Mouse (Mus musculus) natural killer cell, adult 2 months (primary cell): ENCODE measurements around the gene Agmo.

Source experiments
- DNase-seq, 2 experiments: peaks; one replicate each; pipeline ENCODE4 v3.0.0; 2022; ENCODE audit warnings: low spot score in 2 of 2

Gene Agmo

DNA sequence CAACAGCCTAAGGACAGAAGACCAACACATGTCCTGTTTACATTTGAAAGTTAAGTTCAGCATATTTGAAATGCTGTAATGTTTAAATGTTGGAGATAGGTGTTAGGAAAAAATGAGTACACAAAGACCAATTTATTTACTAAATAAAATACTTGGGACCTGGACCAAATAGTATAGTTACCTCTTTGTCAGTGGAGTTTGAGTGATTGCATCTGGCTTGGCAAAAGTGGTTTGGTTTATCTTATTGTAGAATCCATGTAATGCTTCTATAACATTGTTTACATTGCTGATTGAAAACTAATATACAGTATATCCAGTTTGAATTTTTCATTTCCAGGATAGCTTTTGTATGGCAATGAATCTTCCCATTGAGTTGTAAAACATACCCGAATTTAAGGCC is 193.0 kb downstream of the Agmo start:
- no peak for DNase-seq

DNA sequence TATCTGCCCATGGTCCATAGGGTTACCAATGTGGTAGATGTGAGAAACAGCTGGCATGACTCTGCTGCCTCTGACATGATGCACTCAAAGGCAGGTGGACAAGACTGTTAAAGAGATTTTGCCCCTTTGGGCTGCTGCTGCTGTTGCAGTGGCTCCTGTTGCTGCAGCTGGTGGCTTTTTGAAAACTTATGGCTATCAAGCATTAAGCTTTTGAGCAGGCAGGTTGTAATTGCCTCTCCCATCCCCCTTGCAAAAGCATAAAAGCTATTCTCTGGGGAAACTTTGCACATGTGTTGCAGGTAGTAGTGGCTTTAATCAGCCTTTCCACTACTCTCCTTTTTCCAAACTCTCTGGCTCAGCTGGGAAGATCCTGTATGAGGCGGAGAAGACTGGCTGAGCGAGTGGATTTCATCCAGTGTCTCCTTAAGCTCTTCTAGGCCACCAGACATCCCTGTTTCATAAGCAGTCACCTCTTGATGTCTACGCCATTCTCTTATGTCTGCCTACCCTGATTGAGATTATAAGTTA is 201.1 kb downstream of the Agmo start:
- no peak for DNase-seq

DNA sequence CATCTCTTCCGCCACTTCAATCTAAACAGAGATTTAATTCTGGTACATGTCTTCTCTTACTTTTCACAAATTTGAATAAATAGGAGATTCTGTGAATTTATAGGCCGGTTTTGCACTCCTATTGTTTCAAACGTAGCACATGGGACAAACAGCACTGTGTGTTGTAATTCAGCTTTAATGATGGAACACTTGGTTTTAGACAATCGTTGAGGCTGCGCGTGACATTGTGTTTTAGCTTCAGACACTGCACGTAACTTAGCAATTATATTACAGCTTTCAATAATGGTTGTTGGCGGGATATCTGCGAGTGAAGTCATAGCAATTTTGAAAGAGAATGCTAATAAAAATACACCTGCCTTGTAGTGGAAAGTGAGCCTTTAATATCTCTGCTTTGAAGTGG is 203.8 kb downstream of the Agmo start:
- no peak for DNase-seq

DNA sequence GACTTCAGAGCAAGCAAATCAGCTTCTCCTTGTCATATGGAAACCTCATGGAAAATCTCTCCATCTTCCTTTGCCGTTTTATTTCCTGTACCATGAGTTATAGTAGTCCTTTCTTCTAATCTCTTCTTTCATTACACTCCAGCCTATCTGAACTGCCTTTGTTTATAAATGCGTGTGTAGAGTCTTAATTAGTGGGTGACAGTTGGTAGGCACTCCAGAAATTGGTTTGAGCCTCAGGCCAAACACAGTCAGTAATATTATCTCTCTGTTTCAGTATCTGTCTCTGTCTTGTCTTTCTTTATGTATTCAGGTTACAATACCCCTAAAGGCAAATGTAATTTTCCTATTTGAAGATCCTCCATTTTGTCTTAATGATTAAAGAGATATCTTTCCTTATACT is 208.2 kb downstream of the Agmo start:
- DNase-seq, result no peak

DNA sequence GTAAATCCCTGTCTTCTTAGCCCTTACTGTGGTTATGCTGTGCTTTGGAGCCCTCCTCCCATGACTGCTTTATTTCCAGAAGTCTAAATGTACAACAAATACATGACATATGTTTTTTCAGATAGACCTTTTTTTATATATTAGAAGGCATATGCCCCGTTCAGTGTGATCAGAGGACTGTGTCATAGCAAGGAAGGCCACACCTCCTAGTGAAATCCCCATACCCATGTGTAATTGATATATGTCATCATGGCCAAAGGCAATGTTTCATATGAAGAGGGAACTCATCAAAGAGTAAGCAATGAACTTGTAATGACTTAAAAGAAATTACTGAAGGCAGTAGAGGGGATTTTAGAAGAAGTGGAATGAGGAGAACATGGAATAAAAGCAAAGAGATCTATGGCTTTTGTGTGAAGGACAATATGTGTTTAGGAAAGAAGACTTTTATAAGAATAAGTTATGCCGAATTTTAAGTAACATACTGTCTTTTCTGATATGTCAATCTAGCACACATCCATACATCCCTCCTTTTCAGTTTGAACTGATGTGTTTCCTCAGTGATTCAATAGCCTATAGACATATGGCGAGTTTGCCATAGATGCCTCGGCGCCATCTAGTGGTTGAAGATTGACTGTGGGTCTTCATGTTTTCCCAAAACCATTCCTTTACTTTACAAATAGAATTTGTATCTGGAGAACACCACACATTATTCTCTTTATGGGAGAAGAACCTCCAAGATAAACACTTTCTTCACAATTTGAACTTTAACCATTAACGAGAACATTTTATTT is 209.1 kb downstream of the Agmo start:
- no peak for DNase-seq

DNA sequence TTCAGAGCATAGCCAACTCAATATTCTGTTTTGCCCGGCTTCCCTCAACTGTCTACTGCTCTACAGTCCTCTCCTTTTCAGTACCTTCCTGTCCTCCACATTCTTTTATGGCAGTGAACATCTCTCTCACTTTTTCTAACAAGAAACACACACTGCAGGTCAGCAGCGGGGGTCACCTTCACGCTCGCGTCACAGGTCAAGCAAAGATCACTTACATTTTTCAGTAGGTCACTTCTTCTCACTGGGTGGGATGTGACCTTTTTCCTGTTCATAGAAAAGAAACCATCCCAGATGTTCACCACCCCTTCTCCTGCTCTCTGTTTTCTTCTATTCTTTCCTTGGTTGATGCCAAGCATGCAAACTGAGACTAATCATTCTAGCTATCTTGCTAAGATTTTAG is 230.2 kb downstream of the Agmo start:
- DNase-seq, result no peak

DNA sequence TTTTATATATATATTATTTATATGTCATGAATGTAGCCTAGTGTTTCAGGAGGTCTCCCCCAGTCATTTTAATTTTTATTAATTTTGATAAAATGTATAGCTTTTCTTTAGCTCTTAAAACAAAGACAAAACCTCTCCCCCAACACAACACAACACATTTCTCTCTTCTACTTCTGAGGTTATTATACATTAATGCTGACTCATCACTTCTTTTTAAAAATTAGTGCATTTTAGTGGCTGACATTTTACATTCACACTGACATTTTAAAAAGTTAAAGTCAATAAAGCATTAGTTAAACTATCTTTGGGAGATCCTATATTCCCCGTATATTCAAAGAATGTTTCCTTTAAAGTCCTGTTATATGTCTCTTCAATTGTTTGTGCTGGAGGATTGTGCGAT is 235.4 kb downstream of the Agmo start:
- no peak for DNase-seq

DNA sequence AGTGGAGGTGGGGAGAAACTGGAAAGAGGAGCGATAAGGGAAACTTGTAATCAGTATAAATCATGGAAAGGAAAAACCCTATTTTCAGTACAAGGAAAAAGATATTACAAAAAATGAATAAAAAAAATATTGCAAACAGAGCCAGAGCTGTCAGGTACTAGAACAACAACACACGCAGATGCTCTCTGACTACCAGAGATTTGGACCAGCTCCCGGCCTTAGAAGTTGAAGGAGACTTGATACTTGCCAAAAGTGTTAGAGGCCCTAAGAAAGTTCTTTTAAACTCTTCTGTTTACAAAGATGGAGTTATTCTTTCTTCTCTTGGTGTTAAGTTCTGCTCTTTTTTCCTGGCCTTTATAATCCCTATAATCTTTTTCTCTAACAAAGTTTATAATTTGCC is 246.6 kb downstream of the Agmo start:
- no peak for DNase-seq

DNA sequence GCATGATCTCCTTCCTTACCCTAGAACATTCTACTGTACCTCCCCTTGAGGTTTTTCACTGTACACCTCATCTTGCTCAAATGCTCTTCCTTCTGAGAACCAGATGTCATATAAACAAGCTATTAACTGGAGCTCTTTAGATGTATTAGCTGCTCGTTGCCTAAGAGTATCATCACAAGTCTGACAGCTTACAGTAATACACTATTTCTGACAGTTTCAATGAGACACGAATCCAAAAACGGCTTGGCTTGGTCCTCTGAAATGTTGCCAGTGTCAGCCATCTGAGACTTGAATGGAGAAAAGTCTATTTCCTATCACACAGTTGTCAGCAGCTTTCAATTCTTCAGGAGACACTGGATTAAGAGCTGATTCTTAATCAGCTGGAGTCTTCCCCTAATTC is 257.4 kb downstream of the Agmo start:
- no peak for DNase-seq

DNA sequence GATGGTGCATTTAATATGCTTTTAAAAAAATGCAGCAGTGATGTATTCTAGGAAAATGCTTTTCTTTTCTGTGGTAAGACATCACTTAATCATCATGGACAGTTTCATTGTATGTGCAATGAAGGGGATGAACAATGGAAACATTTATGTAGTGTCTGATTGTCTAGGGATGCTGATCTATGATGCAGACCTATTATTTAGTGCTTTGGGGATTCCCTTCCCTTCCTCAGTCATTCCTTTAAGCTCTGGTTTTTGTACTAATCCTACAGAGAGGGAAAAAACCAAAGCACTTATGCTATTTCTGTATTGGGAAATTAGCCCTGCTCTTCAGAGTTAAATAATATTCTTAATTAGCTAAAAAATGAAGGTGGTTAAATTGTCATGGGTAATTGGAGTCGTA is 266.0 kb downstream of the Agmo start:
- DNase-seq, result no peak

DNA sequence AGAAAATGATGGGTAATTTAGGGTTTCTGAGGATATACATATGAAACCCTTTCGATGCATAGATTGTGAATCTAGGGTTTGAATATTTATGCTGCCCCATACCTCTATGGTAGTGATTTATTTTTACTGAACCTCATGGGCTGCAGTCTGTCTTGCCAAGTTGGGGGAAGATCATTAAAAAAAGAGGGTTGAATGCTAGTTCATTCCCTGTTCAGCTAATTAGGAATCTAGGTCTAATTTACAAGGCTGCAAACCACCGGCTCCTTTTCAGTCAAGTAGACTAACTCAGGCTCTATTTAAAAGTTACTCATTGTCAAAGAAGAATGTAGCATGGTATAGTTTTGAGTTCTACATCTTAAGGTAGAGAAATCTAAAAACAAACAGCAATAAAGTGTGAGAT is 266.4 kb downstream of the Agmo start:
- no peak for DNase-seq

DNA sequence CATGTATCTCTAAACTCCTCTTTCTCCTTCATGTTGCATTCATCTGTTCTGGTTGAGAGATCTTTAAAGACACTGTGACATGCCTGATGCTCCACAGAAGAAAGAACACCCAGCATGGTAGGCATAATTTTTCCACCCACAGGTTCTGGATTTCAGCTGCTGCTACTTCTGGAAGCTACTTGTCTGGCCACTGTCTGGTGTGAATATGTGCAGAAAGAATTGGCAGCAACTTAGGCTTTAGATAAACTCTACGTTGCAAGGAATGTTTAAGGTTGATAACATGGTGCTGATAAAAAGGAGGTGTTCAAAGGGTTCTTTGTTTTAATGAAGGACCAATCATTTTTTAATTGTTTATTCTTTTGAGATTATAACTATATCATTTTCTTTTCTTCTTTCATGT is 280.3 kb downstream of the Agmo start:
- DNase-seq, result no peak

DNA sequence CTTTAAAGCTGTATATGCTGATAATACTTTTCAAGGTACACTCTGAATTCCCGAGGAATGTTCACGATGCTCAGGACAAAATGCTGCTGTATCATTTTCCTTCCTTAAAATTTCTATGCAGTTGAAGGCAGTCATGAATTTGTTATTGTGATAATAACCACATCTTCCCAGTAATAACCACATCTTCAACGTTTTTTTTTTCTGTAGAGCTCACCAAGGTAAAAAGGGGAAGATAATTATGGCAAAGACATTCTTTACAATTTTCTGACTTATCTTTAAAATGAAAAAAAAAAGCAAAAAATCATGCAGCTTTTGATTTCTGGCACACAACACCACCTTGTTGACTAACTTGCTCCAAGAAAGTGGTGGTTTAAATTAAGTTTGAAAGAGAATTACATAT is 283.2 kb downstream of the Agmo start:
- DNase-seq, result no peak

DNA sequence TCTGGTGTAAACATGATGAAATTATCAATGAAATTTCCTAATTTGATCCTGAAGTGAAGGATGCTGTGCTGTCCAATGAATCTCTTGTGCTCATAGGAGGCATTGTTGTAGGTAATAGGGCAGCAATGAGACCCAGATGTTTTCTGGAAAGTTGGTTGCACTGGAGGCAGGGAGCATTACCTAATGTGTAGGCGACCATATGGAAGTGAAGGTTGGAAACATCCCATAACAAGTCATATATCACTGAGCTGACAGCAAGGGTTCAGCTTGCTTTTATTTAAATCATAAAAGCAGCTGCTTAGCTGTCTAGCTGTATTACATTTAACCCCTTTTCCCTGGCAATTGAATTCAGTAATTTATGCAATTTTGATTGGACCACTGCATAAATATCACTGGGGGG is 299.6 kb downstream of the Agmo start:
- no peak for DNase-seq

DNA sequence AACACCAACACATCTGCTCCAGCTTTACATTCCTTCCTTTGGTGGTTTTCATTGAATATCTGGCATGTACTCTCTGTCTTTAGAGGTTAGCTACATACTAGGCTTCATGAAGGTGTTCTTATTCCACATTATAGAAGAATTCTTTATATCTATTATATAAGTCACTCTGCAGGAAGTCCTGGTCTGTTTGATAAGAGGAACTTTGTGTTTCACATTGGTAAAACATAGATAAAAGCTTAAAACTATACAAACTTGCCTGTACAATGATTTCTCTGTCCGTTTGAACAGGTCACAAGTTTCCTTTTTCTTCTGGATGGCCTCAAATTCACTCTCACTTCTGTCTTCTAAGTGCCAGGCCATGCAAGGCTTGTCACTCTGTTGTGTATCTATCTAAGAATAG is 316.8 kb downstream of the Agmo start:
- DNase-seq, result no peak

DNA sequence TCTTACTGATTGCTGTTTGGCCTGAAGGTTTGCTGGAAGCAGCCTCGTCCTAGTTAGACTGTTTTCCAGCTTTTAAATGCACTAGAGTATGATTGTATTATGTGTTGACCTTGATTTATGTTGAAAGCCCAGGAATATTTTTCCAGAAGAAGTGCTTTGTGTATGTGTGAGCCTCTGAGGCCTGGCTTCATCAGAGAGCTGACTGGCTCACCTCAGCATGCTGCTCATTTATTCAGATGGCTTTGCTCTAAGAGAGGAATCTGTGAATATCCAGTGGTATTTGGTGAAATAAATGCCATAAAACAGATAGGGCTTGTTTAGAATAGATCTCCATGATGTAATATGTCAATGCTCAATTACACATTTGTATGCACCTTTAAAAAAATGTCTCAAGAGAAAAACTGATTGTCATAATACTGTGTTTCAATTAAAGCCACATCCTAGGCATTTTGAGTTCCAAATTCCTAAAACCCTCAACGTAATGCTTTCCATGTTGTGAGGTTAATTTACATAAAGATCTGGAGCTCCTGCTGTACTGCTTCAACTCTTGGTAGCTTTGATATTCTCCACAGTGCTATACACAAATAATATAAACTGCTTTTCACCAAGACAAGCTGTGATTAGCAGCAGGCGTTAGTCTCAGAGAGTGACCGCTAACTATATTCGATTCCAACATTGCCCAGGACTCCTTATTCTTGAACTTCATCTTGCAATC is 324.6 kb downstream of the Agmo start:
- DNase-seq, result no peak

DNA sequence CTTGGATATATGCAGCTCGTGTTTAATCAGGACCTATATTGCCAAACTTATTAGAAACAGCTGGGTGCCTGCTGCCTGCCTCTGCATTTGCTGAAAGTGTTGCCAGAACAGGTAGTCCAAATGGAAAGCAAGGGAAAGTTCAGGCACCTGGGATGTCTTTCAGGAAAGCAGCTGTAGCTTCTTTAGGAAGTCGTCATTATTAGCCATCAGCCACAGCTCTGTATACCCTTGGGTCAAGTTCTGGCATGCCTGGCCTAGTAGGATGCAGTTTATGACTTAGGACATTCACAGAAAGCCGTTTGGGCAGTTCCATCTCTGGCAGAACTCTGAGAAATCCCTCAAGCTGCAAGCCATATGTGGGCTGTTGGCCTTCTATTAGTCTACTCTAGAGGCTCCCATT is 330.5 kb downstream of the Agmo start:
- DNase-seq, result no peak

DNA sequence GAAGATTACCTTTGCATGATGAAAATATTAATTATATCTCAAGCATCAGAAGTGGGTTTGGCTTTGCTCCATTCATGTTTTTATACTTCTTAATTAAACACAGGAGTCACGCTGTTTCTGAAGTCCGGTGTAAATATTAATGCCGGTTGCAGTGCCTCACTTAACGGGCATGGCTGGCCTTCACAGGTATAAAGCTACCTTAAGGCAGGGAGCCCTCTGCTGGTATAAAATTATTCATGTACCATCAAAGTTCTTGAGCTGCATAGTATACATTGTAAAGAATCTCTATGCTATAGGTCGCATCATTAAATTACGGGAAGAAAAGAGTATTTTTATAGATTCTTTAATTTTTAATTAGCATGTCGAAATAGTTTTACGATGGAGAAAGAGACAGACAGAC is 341.3 kb downstream of the Agmo start:
- no peak for DNase-seq

DNA sequence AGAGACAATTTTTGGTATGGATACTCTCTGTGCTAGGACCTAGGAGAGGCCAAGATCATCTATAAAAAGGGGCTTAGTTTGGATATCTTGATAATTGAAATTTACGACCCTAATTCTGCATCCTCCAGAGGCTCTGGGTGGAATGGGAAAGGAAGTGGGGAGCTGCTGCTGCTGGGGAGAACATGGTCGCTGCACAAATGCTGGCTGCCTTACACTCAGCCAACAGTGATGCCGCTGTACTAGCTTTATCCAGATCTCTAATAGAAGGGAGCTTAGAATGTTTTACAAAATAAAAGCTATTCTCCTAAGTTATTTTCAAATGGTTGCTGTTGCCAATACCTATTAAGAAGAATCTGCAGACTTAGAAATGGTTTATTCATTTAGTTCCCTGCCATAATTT is 351.4 kb downstream of the Agmo start:
- DNase-seq, result no peak

DNA sequence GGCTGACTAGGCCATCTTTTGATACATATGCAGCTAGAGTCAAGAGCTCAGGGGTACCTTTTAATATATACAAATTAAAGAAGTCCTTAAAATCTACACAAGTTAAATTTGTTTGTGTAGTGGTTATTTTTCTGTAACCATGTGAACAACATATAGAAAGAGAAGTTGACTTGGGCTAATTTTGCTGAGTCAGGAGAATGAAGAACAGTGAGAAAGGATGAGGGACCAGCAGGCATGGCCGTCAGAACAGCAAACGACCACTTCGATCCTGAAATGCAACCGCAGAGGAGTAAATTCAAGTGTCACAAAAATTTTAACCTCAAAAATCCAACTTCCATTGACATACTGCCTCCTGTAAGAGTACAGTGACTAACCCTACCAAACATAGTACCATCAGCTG is 371.4 kb downstream of the Agmo start:
- DNase-seq, result no peak

DNA sequence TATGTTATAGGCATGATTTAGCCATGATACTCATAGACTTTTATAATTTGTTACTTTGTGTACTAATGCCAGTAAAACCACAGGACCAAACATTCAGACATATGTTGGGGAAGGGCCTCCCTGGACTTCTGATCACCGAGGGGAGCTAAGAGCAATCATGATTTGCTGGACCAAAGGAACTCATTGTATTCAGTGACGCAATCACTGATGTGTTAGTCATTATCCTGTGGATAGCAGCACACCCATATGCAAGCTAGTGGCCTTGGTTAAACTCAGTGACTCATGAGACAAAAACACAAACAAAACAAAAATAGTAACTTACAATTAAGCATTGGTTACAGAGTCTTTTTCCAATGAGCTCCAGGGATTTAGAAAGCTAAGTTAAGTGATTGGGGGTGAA is 373.3 kb downstream of the Agmo start:
- no peak for DNase-seq

DNA sequence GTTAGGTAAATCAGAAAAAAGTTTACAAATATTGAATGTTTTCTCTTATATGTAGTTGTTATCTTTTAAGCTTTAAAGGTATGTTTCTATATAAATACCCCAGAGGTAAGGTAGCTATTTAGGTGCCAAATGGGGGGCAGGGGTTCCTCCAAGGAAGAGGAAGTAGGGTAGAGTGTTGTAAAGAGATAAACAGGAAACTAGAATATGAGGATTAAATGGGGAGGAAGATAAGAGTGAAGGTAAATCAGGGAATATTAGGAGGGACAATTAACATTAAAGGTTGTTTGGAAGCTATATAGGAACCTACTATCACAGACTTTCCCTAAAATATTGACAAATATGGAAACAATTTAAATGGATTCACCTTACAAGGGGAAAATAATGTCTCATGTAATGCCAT is 382.6 kb downstream of the Agmo start:
- DNase-seq, result no peak
